Comparison of ENCODE assay signal across 9 mouse cellular contexts in the genomic region with DNA sequence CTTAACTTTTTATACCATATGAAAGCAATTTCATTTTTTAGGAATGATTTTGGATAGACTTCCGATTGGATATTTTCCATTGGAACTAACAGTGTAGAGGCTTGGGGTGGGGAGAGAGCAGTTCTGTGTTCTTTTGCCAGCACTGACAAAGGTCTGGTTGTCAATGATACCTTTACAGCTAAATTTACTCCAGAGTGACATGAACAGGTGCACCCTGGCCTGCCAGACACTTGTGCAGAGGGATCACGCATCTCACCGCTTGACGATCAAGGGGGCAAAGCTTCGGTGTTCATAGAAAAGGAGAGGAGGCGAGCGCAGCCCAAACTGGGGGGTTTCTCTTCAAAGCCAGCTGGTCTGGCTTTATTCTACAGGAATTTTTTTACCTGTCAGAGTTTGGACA. TPM values are rescaled to one million over a fixed set of nuclear protein-coding genes. Genes with fewer than 3 reads are reported as not detected.
DNase-seq lines count a peak whose midpoint lies in the region; ATAC-seq and TF ChIP-seq lines count a peak whose summit lies in the region.
"Had no signal": no experiment of that assay in that cellular context is flagged by ENCODE, and none has a peak within 500 bp of the region (broad histone marks: within the 10 kb centered on the region; RNA-seq: fewer than 3 reads in every experiment).

TSS of gene Mef2c (plus strand) at position 116 of the 400 bp plus-strand sequence.

- no peak within 1 kb of the TSS for H3K27ac ChIP-seq in cerebellum, adult 2 months (ENCODE audit: insufficient read depth, low read length)
- no peak within 1 kb of the TSS for H3K27ac ChIP-seq in embryonic facial prominence, embryonic 12.5 days
- no peak within 1 kb of the TSS for H3K27ac ChIP-seq in heart, embryonic 13.5 days (replicated peaks)
- H3K27ac ChIP-seq in thymus, adult 2 months (ENCODE audit: control insufficient read depth, insufficient read depth, low read length) = no peak within 1 kb of the TSS

- ATAC-seq in embryonic facial prominence, embryonic 12.5 days (ENCODE audit: insufficient number of reproducible peaks, insufficient read depth, low FRiP score, low TSS enrichment) = no peak
- no peak for ATAC-seq in heart, embryonic 13.5 days (ENCODE audit: extremely low read depth, insufficient number of reproducible peaks, low FRiP score, low TSS enrichment)
- no peak for ATAC-seq in monocyte, adult 5-6 weeks (replicated peaks; ENCODE audit: insufficient number of reproducible peaks, low FRiP score, low TSS enrichment, poor library complexity, severe bottlenecking)

- H3K9ac ChIP-seq in embryonic facial prominence, embryonic 12.5 days = no peak within 1 kb of the TSS
- no peak within 1 kb of the TSS for H3K9ac ChIP-seq in heart, embryonic 13.5 days

- no peaks in the 10 kb centered on the region for H3K9me3 ChIP-seq in embryonic facial prominence, embryonic 12.5 days
- no peaks in the 10 kb centered on the region for H3K9me3 ChIP-seq in heart, embryonic 13.5 days

- 69% methylated on average over 7 of the region's 7 CpGs for WGBS in cerebellum, adult 2 months
- WGBS in embryonic facial prominence, embryonic 12.5 days = 88% methylated on average over 7 of the region's 7 CpGs
- WGBS in heart, embryonic 13.5 days = 86% methylated on average over 7 of the region's 7 CpGs
- WGBS in thymus, adult 2 months = 95% methylated on average over 7 of the region's 7 CpGs

- no peak for TF ChIP-seq CTCF in cerebellum, adult 2 months (IDR thresholded peaks at IDR 0.05; ENCODE audit: borderline replicate concordance, insufficient read depth, low read depth, low read length)
- TF ChIP-seq CTCF in thymus, adult 2 months (IDR thresholded peaks at IDR 0.05; ENCODE audit: borderline replicate concordance, control insufficient read depth, extremely low read depth, insufficient read depth, low read length, poor library complexity) = no peak

- H3K36me3 ChIP-seq in embryonic facial prominence, embryonic 12.5 days = no peaks in the 10 kb centered on the region
- no peaks in the 10 kb centered on the region for H3K36me3 ChIP-seq in heart, embryonic 13.5 days
- H3K36me3 ChIP-seq in thymus, adult 2 months (ENCODE audit: control insufficient read depth, insufficient read depth, low read length) = no peaks in the 10 kb centered on the region

- no peak within 1 kb of the TSS for H3K4me3 ChIP-seq in cerebellum, adult 2 months (replicated peaks; ENCODE audit: insufficient read depth, low read depth, low read length)
- no peak within 1 kb of the TSS for H3K4me3 ChIP-seq in embryonic facial prominence, embryonic 12.5 days
- H3K4me3 ChIP-seq in heart, embryonic 13.5 days = no peak within 1 kb of the TSS
- no peak within 1 kb of the TSS for H3K4me3 ChIP-seq in thymus, adult 2 months (ENCODE audit: control insufficient read depth, insufficient read depth, low read length)
- H3K4me3 ChIP-seq: erythroblast, embryonic 14.5 days had no signal

- intact Hi-C loops in left cerebral cortex, postnatal 25 days (cut with DNase I) = no loop called here

- H3K4me1 ChIP-seq in cerebellum, adult 2 months (ENCODE audit: control insufficient read depth, insufficient read depth, low read length) = no peaks in the 10 kb centered on the region
- no peaks in the 10 kb centered on the region for H3K4me1 ChIP-seq in embryonic facial prominence, embryonic 12.5 days
- no peaks in the 10 kb centered on the region for H3K4me1 ChIP-seq in heart, embryonic 13.5 days
- H3K4me1 ChIP-seq in thymus, adult 2 months (replicated peaks; ENCODE audit: control insufficient read depth, insufficient read depth, low read length) = no peaks in the 10 kb centered on the region

- TF ChIP-seq POLR2A in cerebellum, adult 2 months (IDR thresholded peaks at IDR 0.05; ENCODE audit: borderline replicate concordance, insufficient read depth, low read length) = no peak
- TF ChIP-seq POLR2A in thymus, adult 2 months (IDR thresholded peaks at IDR 0.05; ENCODE audit: control insufficient read depth, extremely low read depth, insufficient read depth, low read length, poor library complexity) = no peak

- no peak for DNase-seq in cerebellum, adult 2 months
- no peak for DNase-seq in cerebellum, adult 8-10 months
- DNase-seq in left cerebral cortex, postnatal 25 days (ENCODE audit: low spot score in 2 of 2) = no peak
- no peak for DNase-seq in thymus, adult 2 months
- DNase-seq in cerebellum, postnatal 10 days = no peak

- no peaks in the 10 kb centered on the region for H3K27me3 ChIP-seq in cerebellum, adult 2 months (ENCODE audit: control insufficient read depth, insufficient read depth, low read length)
- H3K27me3 ChIP-seq in embryonic facial prominence, embryonic 12.5 days = no peaks in the 10 kb centered on the region
- no peaks in the 10 kb centered on the region for H3K27me3 ChIP-seq in heart, embryonic 13.5 days (replicated peaks)
- H3K27me3 ChIP-seq in thymus, adult 2 months (ENCODE audit: control insufficient read depth, insufficient read depth, low read length) = no peaks in the 10 kb centered on the region

- H3K4me2 ChIP-seq in embryonic facial prominence, embryonic 12.5 days (replicated peaks) = no peak within 1 kb of the TSS
- no peak within 1 kb of the TSS for H3K4me2 ChIP-seq in heart, embryonic 13.5 days

RNA-seq across cellular contexts. Expression of gene Mef2c, which starts in this region (rescaled TPM):
- 15.9 and 16.7 TPM in 2 replicates for polyA plus RNA-seq in cerebellum, adult 2 months (2012; rRNA removed)
- polyA plus RNA-seq in embryonic facial prominence, embryonic 12.5 days (2016; fragmentation: Nextera tagmentation; extraction: Ambion mirVana) = 69.9 and 73.2 TPM in 2 replicates
- 86.9 and 87.4 TPM in 2 replicates for polyA plus RNA-seq in heart, embryonic 13.5 days (2015; fragmentation: Nextera tagmentation; extraction: Ambion mirVana)
- 100 to 1,000 TPM; 688 to 732 TPM for total RNA-seq in left cerebral cortex, postnatal 25 days (2021)
- total RNA-seq in monocyte, adult 5-6 weeks (2017) = 206 to 301 TPM (median 262 TPM) in 3 replicates
- polyA plus RNA-seq in thymus, adult 2 months (2012; rRNA removed) = 5.2 and 7.0 TPM in 2 replicates
